15 mouse cellular contexts compared by ENCODE assay signal in the genomic region with DNA sequence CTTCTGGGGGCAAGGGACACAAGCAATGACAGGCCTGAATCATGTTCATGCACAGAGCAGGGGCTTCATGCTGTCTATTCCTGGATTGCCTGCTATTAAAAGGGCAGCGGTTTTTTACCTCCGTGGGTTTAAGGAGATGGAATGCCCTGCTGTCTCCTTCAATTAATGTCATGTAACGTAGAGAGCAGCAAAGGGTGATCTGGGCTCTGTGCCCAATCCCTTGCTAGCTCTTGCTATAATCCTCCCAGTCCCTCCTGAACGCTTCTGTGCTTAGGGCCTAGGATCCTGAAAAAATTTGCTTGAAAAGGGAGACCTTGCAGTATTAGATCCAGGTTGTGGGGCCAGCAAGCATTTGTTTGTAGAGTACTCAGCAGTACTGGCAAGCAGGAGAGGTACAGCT. TPM values are rescaled to one million over a fixed set of nuclear protein-coding genes. Genes with fewer than 3 reads are reported as not detected.
DNase-seq lines count a peak whose midpoint lies in the region; ATAC-seq lines count a peak whose summit lies in the region.
"Had no signal": no experiment of that assay in that cellular context is flagged by ENCODE, and none has a peak within 500 bp of the region (broad histone marks: within the 10 kb centered on the region; RNA-seq: fewer than 3 reads in every experiment).

No protein-coding gene starts in this region.

- H3K4me3 ChIP-seq in hindbrain, embryonic 11.5 days (ENCODE audit: low read depth, low read length): no peak overlapping the region
- H3K4me3 ChIP-seq in hindbrain, embryonic 10.5 days: no peak overlapping the region
- H3K4me3 ChIP-seq in embryonic facial prominence, embryonic 14.5 days (ENCODE audit: low read depth, low read length): no peak overlapping the region
- H3K4me3 ChIP-seq in midbrain, embryonic 14.5 days (replicated peaks; ENCODE audit: low read depth, low read length): no peak overlapping the region
- H3K4me3 ChIP-seq: erythroblast, embryonic 14.5 days; gastrocnemius, adult 2 months; heart, embryonic 10.5 days; liver, embryonic 15.5 days; megakaryocyte, embryonic 14.5 days had no signal

- no peak for DNase-seq in hindbrain, embryonic 11.5 days (ENCODE audit: low spot score)
- DNase-seq in hindbrain, embryonic 10.5 days (ENCODE audit: low spot score): no peak
- peak; percentile 82 for DNase-seq in NIH3T3 (ENCODE audit: low read depth)
- DNase-seq in embryonic facial prominence, embryonic 14.5 days (ENCODE audit: low spot score): peak; percentile 87
- peak; percentile 77 for DNase-seq in midbrain, embryonic 14.5 days
- DNase-seq in ovary, adult 18-20 months (ENCODE audit: low spot score): no peak
- no peak for DNase-seq in layer of hippocampus, postnatal 10 days (ENCODE audit: low spot score in 2 of 2)
- no peak for DNase-seq in urinary bladder, postnatal 10 days (ENCODE audit: low spot score)
- DNase-seq: gastrocnemius, adult 2 months; kidney, adult 8-10 months; thymus, adult 18-20 months had no signal

- H3K9me3 ChIP-seq in hindbrain, embryonic 11.5 days (ENCODE audit: control insufficient read depth, low read length): no peaks in the 10 kb centered on the region
- H3K9me3 ChIP-seq in hindbrain, embryonic 10.5 days: no peaks in the 10 kb centered on the region
- no peaks in the 10 kb centered on the region for H3K9me3 ChIP-seq in embryonic facial prominence, embryonic 14.5 days (ENCODE audit: control insufficient read depth, low read length)
- H3K9me3 ChIP-seq in midbrain, embryonic 14.5 days (ENCODE audit: control insufficient read depth, low read length): no peaks in the 10 kb centered on the region
- H3K9me3 ChIP-seq: heart, embryonic 10.5 days; liver, embryonic 15.5 days; megakaryocyte, embryonic 14.5 days had no signal

- no peak overlapping the region for H3K9ac ChIP-seq in hindbrain, embryonic 11.5 days (ENCODE audit: low read depth, low read length)
- H3K9ac ChIP-seq in embryonic facial prominence, embryonic 14.5 days (ENCODE audit: low read depth, low read length): no peak overlapping the region
- H3K9ac ChIP-seq in midbrain, embryonic 14.5 days (replicated peaks; ENCODE audit: low read length): 0 out of 2 replicates have a peak overlapping the region, but pooled peaks have one; percentile 16
- H3K9ac ChIP-seq: liver, embryonic 15.5 days had no signal

- WGBS in hindbrain, embryonic 11.5 days: 59% methylated on average over 4 of the region's 4 CpGs
- WGBS in hindbrain, embryonic 10.5 days: 57% methylated on average over 4 of the region's 4 CpGs
- WGBS in embryonic facial prominence, embryonic 14.5 days: 10% methylated on average over 4 of the region's 4 CpGs
- 7% methylated on average over 4 of the region's 4 CpGs for WGBS in midbrain, embryonic 14.5 days

- H3K27me3 ChIP-seq in hindbrain, embryonic 11.5 days (ENCODE audit: control insufficient read depth, insufficient read depth, low read length): no peaks in the 10 kb centered on the region
- no peaks in the 10 kb centered on the region for H3K27me3 ChIP-seq in hindbrain, embryonic 10.5 days (ENCODE audit: insufficient read depth, poor library complexity, severe bottlenecking)
- H3K27me3 ChIP-seq in embryonic facial prominence, embryonic 14.5 days (replicated peaks; ENCODE audit: control insufficient read depth, insufficient read depth, low read length): no peaks in the 10 kb centered on the region
- no peaks in the 10 kb centered on the region for H3K27me3 ChIP-seq in midbrain, embryonic 14.5 days (ENCODE audit: control insufficient read depth, insufficient read depth, low read length)
- H3K27me3 ChIP-seq: liver, embryonic 15.5 days had no signal

- no peaks in the 10 kb centered on the region for H3K4me1 ChIP-seq in hindbrain, embryonic 11.5 days (replicated peaks; ENCODE audit: control insufficient read depth, insufficient read depth, low read length)
- peaks cover 6% of the 10 kb centered on the region; the same call in 1 of the 2 replicates for H3K4me1 ChIP-seq in hindbrain, embryonic 10.5 days (replicated peaks)
- H3K4me1 ChIP-seq in embryonic facial prominence, embryonic 14.5 days (ENCODE audit: control insufficient read depth, insufficient read depth, low read length): no peaks in the 10 kb centered on the region; the same call in 1 of the 2 replicates
- H3K4me1 ChIP-seq in midbrain, embryonic 14.5 days (ENCODE audit: control insufficient read depth, insufficient read depth, low read length): 0 out of 2 replicates have a peak, but pooled peaks cover 4% of the 10 kb centered on the region
- H3K4me1 ChIP-seq: liver, embryonic 15.5 days had no signal

- ATAC-seq in hindbrain, embryonic 11.5 days (ENCODE audit: low FRiP score): no peak
- ATAC-seq in embryonic facial prominence, embryonic 14.5 days (ENCODE audit: low read depth): peak; percentile 80; the same call in 1 of the 2 replicates
- no peak; the same call in 1 of the 2 replicates for ATAC-seq in midbrain, embryonic 14.5 days (ENCODE audit: low FRiP score, low TSS enrichment)

- no peak overlapping the region for H3K4me2 ChIP-seq in hindbrain, embryonic 11.5 days (replicated peaks; ENCODE audit: low read depth, low read length)
- H3K4me2 ChIP-seq in embryonic facial prominence, embryonic 14.5 days (ENCODE audit: low read depth, low read length): no peak overlapping the region
- H3K4me2 ChIP-seq in midbrain, embryonic 14.5 days (ENCODE audit: low read length): 0 out of 2 replicates have a peak overlapping the region, but pooled peaks have one; percentile 11
- H3K4me2 ChIP-seq: liver, embryonic 15.5 days had no signal

- 0 out of 2 replicates have a peak overlapping the region, but pooled peaks have one; percentile 59 for H3K27ac ChIP-seq in hindbrain, embryonic 11.5 days (ENCODE audit: low read depth, low read length)
- H3K27ac ChIP-seq in hindbrain, embryonic 10.5 days: no peak overlapping the region
- peak overlapping the region; percentile 28; the same call in 1 of the 2 replicates for H3K27ac ChIP-seq in embryonic facial prominence, embryonic 14.5 days (replicated peaks; ENCODE audit: low read depth, low read length)
- H3K27ac ChIP-seq in midbrain, embryonic 14.5 days (replicated peaks; ENCODE audit: low read depth, low read length): peak overlapping the region; percentile 67
- H3K27ac ChIP-seq: gastrocnemius, adult 2 months; heart, embryonic 10.5 days; liver, embryonic 15.5 days had no signal

- H3K36me3 ChIP-seq in hindbrain, embryonic 11.5 days (ENCODE audit: control insufficient read depth, insufficient read depth, low read length): no peaks in the 10 kb centered on the region
- H3K36me3 ChIP-seq in hindbrain, embryonic 10.5 days: no peaks in the 10 kb centered on the region
- H3K36me3 ChIP-seq in embryonic facial prominence, embryonic 14.5 days (ENCODE audit: control insufficient read depth, insufficient read depth, low read length): no peaks in the 10 kb centered on the region
- H3K36me3 ChIP-seq in midbrain, embryonic 14.5 days (ENCODE audit: control insufficient read depth, insufficient read depth, low read length): no peaks in the 10 kb centered on the region
- H3K36me3 ChIP-seq: heart, embryonic 10.5 days; liver, embryonic 15.5 days had no signal

RNA-seq across cellular contexts. Expression of gene Dhx8, which starts 14.4 kb away (rescaled TPM):
- polyA plus RNA-seq in hindbrain, embryonic 11.5 days (2014; fragmentation: Nextera tagmentation; extraction: Ambion mirVana): 37.0 and 39.9 TPM in 2 replicates
- polyA plus RNA-seq in hindbrain, embryonic 10.5 days (2016; fragmentation: Nextera tagmentation; extraction: Ambion mirVana): 37.1 and 42.2 TPM in 2 replicates
- polyA plus RNA-seq in embryonic facial prominence, embryonic 14.5 days (2014; fragmentation: Nextera tagmentation; extraction: Ambion mirVana): 28.1 and 31.5 TPM in 2 replicates
- 29.2 and 35.4 TPM in 2 replicates for polyA plus RNA-seq in midbrain, embryonic 14.5 days (2014; fragmentation: Nextera tagmentation; extraction: Ambion mirVana)
- total RNA-seq in layer of hippocampus, postnatal 10 days (2021): 10 to 100 TPM; 31.3 to 32.3 TPM

RNA-seq across cellular contexts. Expression of gene Arl4d, which starts 53.0 kb away (rescaled TPM):
- polyA plus RNA-seq in hindbrain, embryonic 11.5 days (2014; fragmentation: Nextera tagmentation; extraction: Ambion mirVana): 14.1 and 14.2 TPM in 2 replicates
- 7.9 and 9.4 TPM in 2 replicates for polyA plus RNA-seq in hindbrain, embryonic 10.5 days (2016; fragmentation: Nextera tagmentation; extraction: Ambion mirVana)
- polyA plus RNA-seq in embryonic facial prominence, embryonic 14.5 days (2014; fragmentation: Nextera tagmentation; extraction: Ambion mirVana): 4.2 and 4.7 TPM in 2 replicates
- 3.9 and 4.5 TPM in 2 replicates for polyA plus RNA-seq in midbrain, embryonic 14.5 days (2014; fragmentation: Nextera tagmentation; extraction: Ambion mirVana)
- total RNA-seq in layer of hippocampus, postnatal 10 days (2021): 10 to 100 TPM; 12.1 to 13.3 TPM

Comparison
In these comparisons a context has a peak if more than half of its experiments do, and no peak if none do; other contexts are left out.
1. DNase-seq: peak in NIH3T3 (single experiment), embryonic facial prominence, embryonic 14.5 days (single experiment) and midbrain, embryonic 14.5 days (single experiment); none in hindbrain, embryonic 11.5 days (single experiment), hindbrain, embryonic 10.5 days (single experiment), ovary, adult 18-20 months (single experiment), layer of hippocampus, postnatal 10 days (0 of 2) and urinary bladder, postnatal 10 days (single experiment).